Mouse (Mus musculus) hindbrain, embryonic 11.5 days (tissue): Measurements from ENCODE around the gene Gabpb2. TPM values are rescaled to one million over a fixed set of nuclear protein-coding genes. Genes with fewer than 3 reads are reported as not detected.
A peak's percentile ranks its signal among the peaks of the same experiment; 100 is the strongest.
"Not testable (repeated sequence)": the region's sequence is repeated elsewhere in the genome, so short reads cannot be mapped to it uniquely, and the experiment has no call there.

Experiments
- ATAC-seq: fragments of 200-750 bp; cut with Nextera tagmentation; 2 replicates; pipeline ENCODE4 v1.8.0; 2017; ENCODE audit warnings: mild to moderate bottlenecking, moderate TSS enrichment, moderate library complexity; ENCODE audit not compliant: low FRiP score
- DNase-seq: peaks from one replicate; pipeline ENCODE4 v3.0.0-alpha.2; 2015; ENCODE audit warnings: low spot score
- H3K27ac ChIP-seq: fragments of 300-500 bp; sonication (generic); 2 replicates; pipeline ENCODE4 v1.5.1; 2014; ENCODE audit warnings: mild to moderate bottlenecking, low read depth, low read length
- H3K27me3 ChIP-seq: fragments of 300-500 bp; sonication (generic); 2 replicates; pipeline ENCODE4 v1.6.1; 2014; ENCODE audit warnings: mild to moderate bottlenecking, low read length, moderate library complexity, mixed read lengths; ENCODE audit not compliant: control insufficient read depth, insufficient read depth
- H3K36me3 ChIP-seq: fragments of 300-500 bp; sonication (generic); 2 replicates; pipeline ENCODE4 v1.6.1; 2014; ENCODE audit warnings: mild to moderate bottlenecking, low read length, moderate library complexity, mixed read lengths; ENCODE audit not compliant: control insufficient read depth, insufficient read depth
- H3K4me1 ChIP-seq: fragments of 300-500 bp; sonication (generic); replicated peaks from 2 replicates; pipeline ENCODE4 v1.6.1; 2014; ENCODE audit warnings: low read length, mixed read lengths; ENCODE audit not compliant: control insufficient read depth, insufficient read depth
- H3K4me2 ChIP-seq: fragments of 300-500 bp; sonication (generic); replicated peaks from 2 replicates; pipeline ENCODE4 v1.6.1; 2014; ENCODE audit warnings: mild to moderate bottlenecking, low read depth, low read length
- H3K4me3 ChIP-seq: fragments of 300-500 bp; sonication (generic); 2 replicates; pipeline ENCODE4 v1.5.1; 2014; ENCODE audit warnings: low read depth, low read length
- H3K9ac ChIP-seq: fragments of 300-500 bp; sonication (generic); 2 replicates; pipeline ENCODE4 v1.6.1; 2014; ENCODE audit warnings: low read depth, low read length
- H3K9me3 ChIP-seq: fragments of 300-500 bp; sonication (generic); 2 replicates; pipeline ENCODE4 v1.6.1; 2016; ENCODE audit warnings: low read length; ENCODE audit not compliant: control insufficient read depth
- WGBS: fragments of 180-500 bp; shearing (Covaris S2); extraction: QIAGEN DNeasy Blood & Tissue Kit; methylation state at CpG from one replicate; pipeline ENCODE4 v1.1.7; 2014; 5-methylcytosine and 5-hydroxymethylcytosine counted together
- polyA plus RNA-seq: library from polyadenylated mRNA; unstranded; fragments of >200 nt; fragmentation: Nextera tagmentation; extraction: Ambion mirVana; gene quantifications from 2 replicates; pipeline ENCODE4 v1.2.1, GENCODE M21; 2014

The Gabpb2 gene
- polyA plus RNA-seq, 1 experiment from 2014 or later, result 9.7 TPM

DNA sequence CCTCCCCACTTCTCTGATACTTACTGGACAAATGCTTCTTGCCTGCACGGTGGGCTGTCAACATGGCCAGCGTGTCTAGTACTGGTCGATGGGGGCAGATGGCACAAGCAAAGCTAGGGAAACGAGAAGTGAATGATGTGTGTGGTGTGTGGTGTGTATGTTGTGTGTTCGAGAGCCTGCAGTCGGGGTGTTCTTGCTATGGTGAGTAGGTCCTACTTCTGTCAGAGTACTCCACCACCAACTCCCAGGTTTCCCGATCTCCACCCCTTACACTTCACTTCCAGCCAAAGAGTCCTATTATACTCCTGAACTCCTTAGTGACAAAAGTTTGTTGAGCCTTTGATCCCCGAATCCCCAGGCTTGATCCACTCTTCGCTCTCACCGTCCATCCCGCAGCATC, 84.5 kb downstream of the Gabpb2 start:
- Histone ChIP-seq H3K36me3 (no peaks in the 10 kb centered on the region), H3K9me3 (no peaks in the 10 kb centered on the region), H3K4me2 (peak overlapping the region; percentile 74), H3K4me3 (peak overlapping the region; percentile 62), H3K4me1 (no peaks in the 10 kb centered on the region; the same call in 1 of the 2 replicates), H3K27me3 (no peaks in the 10 kb centered on the region), H3K27ac (no peak overlapping the region), H3K9ac (peak overlapping the region; percentile 67)
- WGBS, result 55% methylated on average over 11 of the region's 11 CpGs
- ATAC-seq (peak; percentile 0; the same call in 1 of the 2 replicates), DNase-seq (no peak)

DNA sequence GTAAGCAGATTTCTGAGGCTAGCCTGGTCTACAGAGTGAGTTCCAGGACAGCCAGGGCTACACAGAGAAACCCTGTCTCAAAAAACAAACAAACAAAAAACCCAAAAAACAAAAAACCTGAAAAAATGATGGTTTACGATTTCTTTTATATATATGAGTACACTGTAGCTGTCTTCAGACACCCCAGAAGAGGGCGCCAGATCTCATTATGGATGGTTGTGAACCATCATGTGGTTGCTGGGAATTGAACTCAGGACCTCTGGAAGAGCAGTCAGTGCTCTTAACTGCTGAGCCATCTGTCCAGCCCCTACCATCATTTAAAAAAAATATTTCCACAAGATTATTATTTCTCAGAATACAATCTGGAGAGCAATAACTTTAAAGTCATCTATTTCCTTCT, 85.3 kb downstream of the Gabpb2 start:
- not testable (repeated sequence) for DNase-seq, H3K4me3 ChIP-seq, H3K36me3 ChIP-seq, H3K4me1 ChIP-seq, H3K27ac ChIP-seq, H3K9me3 ChIP-seq, H3K9ac ChIP-seq, H3K4me2 ChIP-seq, H3K27me3 ChIP-seq, ATAC-seq
- WGBS, result 80% methylated on average over 2 of the region's 2 CpGs

Other genes with a start within 250 kb of the Gabpb2 start
- gene Pi4kb, start 243.2 kb downstream of the Gabpb2 start, polyA plus RNA-seq, result 22.1 and 24.4 TPM in 2 replicates
- 21.2 and 29.6 TPM in 2 replicates for gene Zfp687, start 202.5 kb downstream of the Gabpb2 start, polyA plus RNA-seq
- 328 and 329 TPM in 2 replicates for gene Psmd4, start 175.3 kb downstream of the Gabpb2 start, polyA plus RNA-seq
- 14.1 and 15.0 TPM in 2 replicates for gene Pip5k1a, start 111.0 kb downstream of the Gabpb2 start, polyA plus RNA-seq
- gene Vps72, start 106.9 kb downstream of the Gabpb2 start, polyA plus RNA-seq, result 232 and 236 TPM in 2 replicates
- gene Tmod4, start 93.4 kb downstream of the Gabpb2 start, polyA plus RNA-seq, result 0.68 and 1.1 TPM in 2 replicates
- 83.2 and 84.9 TPM in 2 replicates for gene Scnm1, start 83.9 kb downstream of the Gabpb2 start, polyA plus RNA-seq
- 12.5 and 19.3 TPM in 2 replicates for gene Lysmd1, start 83.8 kb downstream of the Gabpb2 start, polyA plus RNA-seq
- gene Tnfaip8l2, start 75.6 kb downstream of the Gabpb2 start, polyA plus RNA-seq, result 1.7 and 2.1 TPM in 2 replicates
- 22.6 and 27.0 TPM in 2 replicates for gene Sema6c, start 57.5 kb downstream of the Gabpb2 start, polyA plus RNA-seq
- 110 and 117 TPM in 2 replicates for gene Cdc42se1, start 10.8 kb upstream of the Gabpb2 start, polyA plus RNA-seq
- gene Mllt11, start 14.3 kb upstream of the Gabpb2 start, polyA plus RNA-seq, result 171 and 203 TPM in 2 replicates
- gene Gm128, start 23.7 kb upstream of the Gabpb2 start, polyA plus RNA-seq, result 0.21 TPM in 1 of 2 replicates, not detected in the other
- gene Bnipl, start 33.3 kb upstream of the Gabpb2 start, polyA plus RNA-seq, result 0.61 and 0.73 TPM in 2 replicates
- gene Mindy1, start 63.4 kb upstream of the Gabpb2 start, polyA plus RNA-seq, result 42.2 and 46.5 TPM in 2 replicates
- 31.0 and 31.3 TPM in 2 replicates for gene Prune1, start 64.2 kb upstream of the Gabpb2 start, polyA plus RNA-seq
- 1.6 and 2.1 TPM in 2 replicates for gene Anxa9, start 89.3 kb upstream of the Gabpb2 start, polyA plus RNA-seq
- gene Cers2, start 96.9 kb upstream of the Gabpb2 start, polyA plus RNA-seq, result 101 and 105 TPM in 2 replicates
- gene Setdb1, start 139.3 kb upstream of the Gabpb2 start, polyA plus RNA-seq, result 58.6 and 63.2 TPM in 2 replicates
- gene 4930558C23Rik, start 184.9 kb upstream of the Gabpb2 start, polyA plus RNA-seq, result not detected in 2 replicates
- 21.8 and 24.8 TPM in 2 replicates for gene Arnt, start 216.5 kb upstream of the Gabpb2 start, polyA plus RNA-seq